Mouse (Mus musculus) MEL (cell line): ENCODE measurements around the gene Hinfp. TPM values are rescaled to one million over a fixed set of nuclear protein-coding genes. Genes with fewer than 3 reads are reported as not detected.

Source experiments
- DNase-seq: peaks from one replicate; pipeline ENCODE4 v3.0.0; 2011; ENCODE audit warnings: low read depth, low spot score
- H3K27ac ChIP-seq: 2 replicates; pipeline ENCODE4 v1.5.1; 2012; ENCODE audit warnings: low read depth, mild to moderate bottlenecking, control low read depth, low read length, moderate library complexity; ENCODE audit not compliant: control insufficient read depth
- H3K27me3 ChIP-seq, 2 experiments: fragments of 150-350 bp in 1 of 2; sonication (generic) in 1 of 2; 2 replicates each; pipeline ENCODE4 v1.6.1; 2012; ENCODE audit warnings: low read length in 2 of 2, mild to moderate bottlenecking in 2 of 2, improper control_type of control experiment in 1 of 2, moderate library complexity in 1 of 2; ENCODE audit not compliant: insufficient read depth in 2 of 2, control insufficient read depth in 1 of 2
- H3K36me3 ChIP-seq, 2 experiments: 2 replicates each; pipeline ENCODE4 v1.6.1; 2012 to 2014; ENCODE audit warnings: low read length in 2 of 2, improper control_type of control experiment in 1 of 2, inconsistent platforms in 1 of 2, mild to moderate bottlenecking in 1 of 2; ENCODE audit not compliant: insufficient read depth in 2 of 2, control insufficient read depth in 1 of 2
- H3K4me1 ChIP-seq, 2 experiments: fragments of 150-350 bp in 1 of 2; sonication (generic) in 1 of 2; 2 replicates each; pipeline ENCODE4 v1.6.1; 2012; ENCODE audit warnings: low read length in 2 of 2, improper control_type of control experiment in 1 of 2, mild to moderate bottlenecking in 1 of 2; ENCODE audit not compliant: insufficient read depth in 2 of 2, control insufficient read depth in 1 of 2
- H3K4me3 ChIP-seq, 2 experiments: fragments of 150-350 bp in 1 of 2; sonication (generic) in 1 of 2; 2 replicates each; pipeline ENCODE4 v1.5.1; 2012; ENCODE audit warnings: low read depth in 2 of 2, low read length in 2 of 2, mild to moderate bottlenecking in 2 of 2, moderate library complexity in 2 of 2, control low read depth in 1 of 2, improper control_type of control experiment in 1 of 2; ENCODE audit not compliant: control insufficient read depth in 1 of 2, insufficient read depth in 1 of 2
- H3K79me2 ChIP-seq: 2 replicates; pipeline ENCODE4 v1.6.1; 2012; ENCODE audit warnings: mild to moderate bottlenecking, low read length, moderate library complexity; ENCODE audit not compliant: control insufficient read depth, poor library complexity, insufficient read depth
- H3K9ac ChIP-seq: 2 replicates; pipeline ENCODE4 v1.6.1; 2012; ENCODE audit warnings: low read depth, mild to moderate bottlenecking, control low read depth, low read length, moderate library complexity; ENCODE audit not compliant: control insufficient read depth, poor library complexity, severe bottlenecking
- H3K9me3 ChIP-seq: fragments of 150-350 bp; sonication (generic); replicated peaks from 2 replicates; pipeline ENCODE4 v1.6.1; 2012; ENCODE audit warnings: mild to moderate bottlenecking, low read length, improper control_type of control experiment, moderate library complexity; ENCODE audit not compliant: insufficient read depth
- CHD2 ChIP-seq: IDR thresholded peaks from 2 replicates; pipeline ENCODE4 v1.6.1; 2011; ENCODE audit warnings: low read length, improper control_type of control experiment
- CTCF ChIP-seq, 3 experiments: IDR thresholded peaks in 2 of 3; conservative IDR thresholded peaks in 1 of 3; 2 replicates each; pipeline ENCODE4 v1.5.1; 2011 to 2012; ENCODE audit warnings: low read length in 3 of 3, low read depth in 2 of 3, mild to moderate bottlenecking in 2 of 3, improper control_type of control experiment in 1 of 3, inconsistent platforms in 1 of 3, mixed read lengths in 1 of 3, moderate library complexity in 1 of 3; ENCODE audit not compliant: control insufficient read depth in 1 of 3, insufficient read depth in 1 of 3, poor library complexity in 1 of 3, severe bottlenecking in 1 of 3
- E2F4 ChIP-seq: IDR thresholded peaks from 2 replicates; pipeline ENCODE4 v1.6.1; 2011; ENCODE audit warnings: low read depth, low read length, improper control_type of control experiment, borderline replicate concordance
- EP300 ChIP-seq, 2 experiments: IDR thresholded peaks; 2 replicates each; pipeline ENCODE4 v1.6.1; 2011; ENCODE audit warnings: improper control_type of control experiment in 2 of 2, low read length in 2 of 2, low read depth in 1 of 2, mild to moderate bottlenecking in 1 of 2
- GABPA ChIP-seq: IDR thresholded peaks from 2 replicates; pipeline ENCODE4 v1.6.1; 2012; ENCODE audit warnings: low read depth, mild to moderate bottlenecking, inconsistent platforms, low read length, improper control_type of control experiment, moderate library complexity
- GATA1 ChIP-seq: IDR thresholded peaks from 2 replicates; pipeline ENCODE4 v1.6.1; 2011; ENCODE audit warnings: low read depth, low read length, improper control_type of control experiment
- HCFC1 ChIP-seq: IDR thresholded peaks from 2 replicates; pipeline ENCODE4 v1.6.1; 2012; ENCODE audit warnings: low read depth, mild to moderate bottlenecking, inconsistent platforms, low read length, improper control_type of control experiment, moderate library complexity
- JUND ChIP-seq: IDR thresholded peaks from 2 replicates; pipeline ENCODE4 v1.6.1; 2011; ENCODE audit warnings: low read depth, mild to moderate bottlenecking, improper control_type of control experiment, low read length
- KAT2A ChIP-seq: conservative IDR thresholded peaks from 2 replicates; pipeline ENCODE4 v1.6.1; 2012; ENCODE audit warnings: low read depth, low read length, improper control_type of control experiment, inconsistent platforms
- MAFK ChIP-seq: IDR thresholded peaks from 2 replicates; pipeline ENCODE4 v1.6.1; 2011; ENCODE audit warnings: low read depth, mild to moderate bottlenecking, low read length, improper control_type of control experiment, borderline replicate concordance
- MAZ ChIP-seq: IDR thresholded peaks from 2 replicates; pipeline ENCODE4 v1.6.1; 2012; ENCODE audit warnings: low read depth, mild to moderate bottlenecking, inconsistent platforms, low read length, improper control_type of control experiment
- MXI1 ChIP-seq: IDR thresholded peaks from 2 replicates; pipeline ENCODE4 v1.6.1; 2011; ENCODE audit warnings: mild to moderate bottlenecking, low read depth, low read length, improper control_type of control experiment
- MYB ChIP-seq: IDR thresholded peaks from 2 replicates; pipeline ENCODE4 v1.6.1; 2011; ENCODE audit warnings: mild to moderate bottlenecking, low read depth, low read length, improper control_type of control experiment
- NELFE ChIP-seq: IDR thresholded peaks from 2 replicates; pipeline ENCODE4 v1.6.1; 2011; ENCODE audit warnings: low read depth, low read length, improper control_type of control experiment
- NRF1 ChIP-seq: IDR thresholded peaks from 2 replicates; pipeline ENCODE4 v1.6.1; 2014; ENCODE audit warnings: low read depth, mild to moderate bottlenecking, inconsistent platforms, low read length, improper control_type of control experiment, moderate library complexity; ENCODE audit not compliant: poor library complexity, insufficient read depth, severe bottlenecking
- POLR2AphosphoS2 ChIP-seq: IDR thresholded peaks from 2 replicates; pipeline ENCODE4 v1.6.1; 2011; ENCODE audit warnings: low read length, improper control_type of control experiment
- POLR2AphosphoS5 ChIP-seq: IDR thresholded peaks from 2 replicates; pipeline ENCODE4 v1.6.1; 2012; ENCODE audit warnings: low read depth, borderline replicate concordance, mild to moderate bottlenecking, inconsistent platforms, low read length, moderate library complexity, mixed read lengths
- RAD21 ChIP-seq: IDR thresholded peaks from 2 replicates; pipeline ENCODE4 v1.6.1; 2011; ENCODE audit warnings: mild to moderate bottlenecking, low read depth, low read length, improper control_type of control experiment
- RCOR1 ChIP-seq: IDR thresholded peaks from 2 replicates; pipeline ENCODE4 v1.6.1; 2012; ENCODE audit warnings: low read depth, mild to moderate bottlenecking, inconsistent platforms, low read length, improper control_type of control experiment
- SIN3A ChIP-seq: IDR thresholded peaks from 2 replicates; pipeline ENCODE4 v1.6.1; 2012; ENCODE audit warnings: low read length, improper control_type of control experiment, inconsistent platforms
- SMC3 ChIP-seq: IDR thresholded peaks from 2 replicates; pipeline ENCODE4 v1.6.1; 2011; ENCODE audit warnings: low read depth, low read length, improper control_type of control experiment
- TAL1 ChIP-seq: IDR thresholded peaks from 2 replicates; pipeline ENCODE4 v1.6.1; 2012; ENCODE audit warnings: mild to moderate bottlenecking, inconsistent platforms, low read length, moderate library complexity, mixed read lengths
- TBP ChIP-seq: IDR thresholded peaks from 2 replicates; pipeline ENCODE4 v1.8.0; 2011; ENCODE audit warnings: low read depth, low read length, improper control_type of control experiment
- TCF12 ChIP-seq: IDR thresholded peaks from 2 replicates; pipeline ENCODE4 v1.6.1; 2014; ENCODE audit warnings: low read depth, mild to moderate bottlenecking, inconsistent platforms, low read length, improper control_type of control experiment, moderate library complexity
- USF1 ChIP-seq: IDR thresholded peaks from 2 replicates; pipeline ENCODE4 v1.6.1; 2014; ENCODE audit warnings: low read depth, mild to moderate bottlenecking, inconsistent platforms, low read length, improper control_type of control experiment, moderate library complexity
- USF2 ChIP-seq, 2 experiments: IDR thresholded peaks; 2 replicates each; pipeline ENCODE4 v1.6.1; 2011 to 2012; ENCODE audit warnings: improper control_type of control experiment in 2 of 2, low read length in 2 of 2, borderline replicate concordance in 1 of 2, inconsistent platforms in 1 of 2, low read depth in 1 of 2, mild to moderate bottlenecking in 1 of 2; ENCODE audit not compliant: insufficient read depth in 1 of 2
- ZC3H11A ChIP-seq: IDR thresholded peaks from 2 replicates; pipeline ENCODE4 v1.6.1; 2012; ENCODE audit warnings: low read depth, mild to moderate bottlenecking, inconsistent platforms, low read length, improper control_type of control experiment
- ZMIZ1 ChIP-seq: IDR thresholded peaks from 2 replicates; pipeline ENCODE4 v1.6.1; 2012; ENCODE audit warnings: low read depth, mild to moderate bottlenecking, inconsistent platforms, low read length, improper control_type of control experiment, moderate library complexity
- polyA plus RNA-seq, 2 experiments: library from polyadenylated mRNA; stranded (reverse) in 1 of 2; unstranded in 1 of 2; fragments of >175 nt in 1 of 2; fragments of >200 nt in 1 of 2; gene quantifications; 2 replicates each; pipeline versions ENCODE4 v1.2.1 to v1.2.4; 2012; ENCODE audit warnings: low replicate concordance in 2 of 2, low read depth in 1 of 2; ENCODE audit not compliant: insufficient read length in 2 of 2, insufficient read depth in 1 of 2, missing spikeins in 1 of 2
- total RNA-seq: library from RNA; depleted of rRNA; stranded (reverse); fragments of 300-350 nt; gene quantifications from 2 replicates; pipeline ENCODE4 v1.2.3, GENCODE M21; 2012

Hinfp gene
- total and polyA plus RNA-seq, 3 experiments = 16.4 to 31.3 TPM; not detected in 1

DNA sequence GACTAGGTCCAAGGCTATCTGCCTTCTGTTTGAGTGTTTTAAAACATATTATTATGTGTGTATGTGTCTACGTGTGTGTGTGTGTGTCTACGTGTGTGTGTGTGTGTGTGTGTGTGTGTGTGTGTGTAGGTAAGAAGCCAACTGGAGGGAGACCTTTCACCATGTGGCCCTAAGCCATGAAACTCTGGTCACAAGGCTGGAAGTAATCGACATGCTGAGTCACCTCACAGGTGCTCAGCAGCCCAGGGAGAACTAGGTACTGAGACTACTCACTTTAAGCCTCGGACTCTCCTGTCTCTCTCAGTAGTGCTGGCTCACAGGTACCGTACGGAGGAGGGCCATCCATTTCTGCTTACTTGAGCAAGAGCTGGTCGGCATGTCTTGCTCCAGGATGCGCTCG is 41.7 kb upstream of the Hinfp start:
- H3K4me3 ChIP-seq = no peak overlapping the region
- no peaks in the 10 kb centered on the region for H3K27me3 ChIP-seq
- H3K79me2 ChIP-seq = peaks cover 6% of the 10 kb centered on the region
- no peak for DNase-seq
- H3K36me3 ChIP-seq = peaks cover 9 to 13% of the 10 kb centered on the region in 2 experiments
- TF ChIP-seq JUND = no peak
- TF ChIP-seq EP300 (IDR thresholded peaks at IDR 0.05; ENCODE audit: low read depth in 1 of 2, low read length in 2 of 2) = no peak
- TF ChIP-seq TBP = no peak
- no peak for TF ChIP-seq MAZ
- TF ChIP-seq E2F4 = no peak
- no peak for TF ChIP-seq SMC3
- TF ChIP-seq NELFE = no peak
- TF ChIP-seq USF2 (IDR thresholded peaks at IDR 0.05; ENCODE audit: borderline replicate concordance in 1 of 2, insufficient read depth in 1 of 2, low read depth in 1 of 2, low read length in 2 of 2) = no peak
- TF ChIP-seq MAFK = no peak
- no peak for TF ChIP-seq RCOR1
- no peak for TF ChIP-seq KAT2A
- no peak for TF ChIP-seq GABPA
- no peak for TF ChIP-seq ZMIZ1
- H3K4me1 ChIP-seq = peaks cover 5 to 11% of the 10 kb centered on the region in 2 experiments
- no peaks in the 10 kb centered on the region for H3K9me3 ChIP-seq
- no peak overlapping the region for H3K27ac ChIP-seq
- no peak overlapping the region for H3K9ac ChIP-seq

GRCm38 (mm10) chr9:44345570-44346433 is 40.3 kb upstream of the Hinfp start:
- no peaks in the 10 kb centered on the region for H3K9me3 ChIP-seq
- H3K4me1 ChIP-seq = peaks cover 8 to 23% of the 10 kb centered on the region in 2 experiments
- H3K36me3 ChIP-seq = peaks cover 6 to 27% of the 10 kb centered on the region in 2 experiments
- DNase-seq = no peak
- H3K79me2 ChIP-seq = peaks cover 19% of the 10 kb centered on the region
- H3K27me3 ChIP-seq = no peaks in the 10 kb centered on the region
- TF ChIP-seq CHD2 (no peak), HCFC1 (no peak), SIN3A (no peak), MAZ (no peak), NRF1 (no peak), ZMIZ1 (no peak), CTCF (IDR thresholded peaks at IDR 0.05 in 2 of 3, conservative IDR thresholded peaks at IDR 0.05 in 1 of 3; ENCODE audit: control insufficient read depth in 1 of 3, insufficient read depth in 1 of 3, low read depth in 2 of 3, low read length in 3 of 3, poor library complexity in 1 of 3, severe bottlenecking in 1 of 3) (no peak), RAD21 (no peak), MAFK (no peak), EP300 (IDR thresholded peaks at IDR 0.05; ENCODE audit: low read depth in 1 of 2, low read length in 2 of 2) (no peak), GATA1 (no peak), MXI1 (no peak), MYB (no peak), TAL1 (no peak), ZC3H11A (no peak), POLR2AphosphoS5 (no peak), TCF12 (no peak), POLR2AphosphoS2 (no peak), USF1 (no peak), KAT2A (no peak)
- H3K27ac ChIP-seq = no peak overlapping the region
- no peak overlapping the region for H3K4me3 ChIP-seq
- H3K9ac ChIP-seq = no peak overlapping the region
